Mouse (Mus musculus) spleen, adult 2 months (tissue): ENCODE results near the gene Ptgdr2. TPM values are rescaled to one million over a fixed set of nuclear protein-coding genes. Genes with fewer than 3 reads are reported as not detected.

Experiments used
- DNase-seq, 2 experiments: peaks; one replicate each; pipeline versions ENCODE4 v3.0.0 to v3.0.0-alpha.2; 2012 to 2021; ENCODE audit warnings: low spot score in 2 of 2, low read depth in 1 of 2
- H3K27ac ChIP-seq: fragments of 200-500 bp; 2 replicates; pipeline ENCODE4 v1.5.1; 2012; ENCODE audit warnings: low read length, inconsistent platforms; ENCODE audit not compliant: insufficient read depth
- H3K27me3 ChIP-seq: fragments of 200-500 bp; 2 replicates; pipeline ENCODE4 v1.6.1; 2012; ENCODE audit warnings: mild to moderate bottlenecking, moderate library complexity, low read length, inconsistent platforms; ENCODE audit not compliant: control insufficient read depth, insufficient read depth
- H3K36me3 ChIP-seq: fragments of 200-500 bp; 2 replicates; pipeline ENCODE4 v1.6.1; 2012; ENCODE audit warnings: mild to moderate bottlenecking, low read length, inconsistent platforms; ENCODE audit not compliant: control insufficient read depth, insufficient read depth
- H3K4me1 ChIP-seq: fragments of 200-500 bp; 2 replicates; pipeline ENCODE4 v1.6.1; 2011; ENCODE audit warnings: inconsistent platforms; ENCODE audit not compliant: control insufficient read depth, insufficient read depth, insufficient read length
- H3K4me3 ChIP-seq: fragments of 200-500 bp; 2 replicates; pipeline ENCODE4 v1.5.1; 2011; ENCODE audit warnings: mild to moderate bottlenecking, inconsistent platforms; ENCODE audit not compliant: insufficient read depth, insufficient read length; ENCODE audit errors: extremely low read depth
- CTCF ChIP-seq: fragments of 200-500 bp; IDR thresholded peaks from 2 replicates; pipeline ENCODE4 v1.5.1; 2011; ENCODE audit warnings: mild to moderate bottlenecking, inconsistent platforms; ENCODE audit not compliant: insufficient read depth, insufficient read length, insufficient replicate concordance; ENCODE audit errors: extremely low read depth
- POLR2A ChIP-seq: fragments of 200-500 bp; IDR thresholded peaks from 2 replicates; pipeline ENCODE4 v1.6.1; 2011; ENCODE audit warnings: low read depth, low read length, inconsistent platforms
- WGBS: fragments of 180-500 bp; shearing (Covaris S2); methylation state at CpG from one replicate; pipeline ENCODE4 v1.1.7; 2018; 5-methylcytosine and 5-hydroxymethylcytosine counted together
- polyA plus RNA-seq: library from polyadenylated mRNA; depleted of rRNA; stranded (reverse); fragments of >200 nt; gene quantifications from 2 replicates; pipeline ENCODE4 v1.2.3, GENCODE M21; 2012

Gene Ptgdr2
- polyA plus RNA-seq, 1 experiment: 0.54 TPM

- Histone ChIP-seq H3K27ac (no peak overlapping the region), H3K4me1 (no peaks in the 10 kb centered on the region), H3K4me3 (no peak overlapping the region), H3K36me3 (no peaks in the 10 kb centered on the region), H3K27me3 (no peaks in the 10 kb centered on the region)
- no peak for DNase-seq
- 83% methylated on average over 4 of the region's 4 CpGs for WGBS
- TF ChIP-seq CTCF: no peak
- no peak for TF ChIP-seq POLR2A
Measured at GRCm38 (mm10) chr19:10926666-10927065, 10.3 kb upstream of the Ptgdr2 start.

DNA sequence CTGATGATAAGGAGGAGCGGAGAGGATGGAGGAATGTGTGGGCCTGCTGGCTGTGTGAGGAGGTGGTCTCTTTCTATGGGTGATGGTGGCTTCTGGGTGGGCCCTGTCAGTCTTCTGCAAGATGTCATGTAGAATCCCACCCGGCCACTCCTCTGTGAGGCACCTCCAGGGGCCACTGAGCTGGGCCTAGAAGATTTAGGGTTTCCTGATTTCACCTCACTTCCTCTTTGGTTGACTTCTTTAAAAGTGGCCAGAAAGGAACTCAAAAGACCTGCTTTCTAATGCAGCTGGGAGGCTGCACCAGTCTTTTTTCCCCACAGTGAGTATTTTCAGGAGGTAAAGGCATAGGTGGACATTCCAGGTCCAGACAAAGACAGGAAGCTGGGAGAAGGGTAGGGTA lies 6.3 kb upstream of the Ptgdr2 start:
- TF ChIP-seq POLR2A (no peak), CTCF (no peak)
- WGBS: 51% methylated on average over 2 of the region's 2 CpGs
- H3K27me3 ChIP-seq: no peaks in the 10 kb centered on the region
- H3K27ac ChIP-seq: no peak overlapping the region
- H3K4me1 ChIP-seq: no peaks in the 10 kb centered on the region
- H3K36me3 ChIP-seq: no peaks in the 10 kb centered on the region
- DNase-seq: no peak
- H3K4me3 ChIP-seq: no peak overlapping the region

- no peak overlapping the region for H3K4me3 ChIP-seq
- TF ChIP-seq POLR2A (no peak), CTCF (no peak)
- 45% methylated on average over 5 of the region's 5 CpGs for WGBS
Measured at GRCm38 (mm10) chr19:10935029-10935428, 1.9 kb upstream of the Ptgdr2 start.

GRCm38 (mm10) chr19:10936077-10936476 lies 883 bp upstream of the Ptgdr2 start:
- TF ChIP-seq CTCF: no peak
- no peak for TF ChIP-seq POLR2A
- no peak for DNase-seq
- 92% methylated on average over 5 of the region's 5 CpGs for WGBS
- Histone ChIP-seq H3K27ac (no peak overlapping the region), H3K4me1 (peaks cover 4% of the 10 kb centered on the region), H3K36me3 (no peaks in the 10 kb centered on the region), H3K4me3 (no peak overlapping the region), H3K27me3 (no peaks in the 10 kb centered on the region)

More at GRCm38 (mm10) chr19:10935029-10935428, 1.9 kb upstream of the Ptgdr2 start:
- Histone ChIP-seq H3K27ac (no peak overlapping the region), H3K36me3 (no peaks in the 10 kb centered on the region), H3K4me1 (no peaks in the 10 kb centered on the region), H3K27me3 (no peaks in the 10 kb centered on the region)
- no peak for DNase-seq

GRCm38 (mm10) chr19:10938771-10939170 lies 1.8 kb downstream of the Ptgdr2 start:
- WGBS: 68% methylated on average over 3 of the region's 3 CpGs
- no peak overlapping the region for H3K27ac ChIP-seq
- DNase-seq: no peak
- TF ChIP-seq POLR2A: no peak
- no peak for TF ChIP-seq CTCF
- H3K36me3 ChIP-seq: peaks cover 15% of the 10 kb centered on the region
- H3K4me1 ChIP-seq: peaks cover 4% of the 10 kb centered on the region
- H3K4me3 ChIP-seq: no peak overlapping the region
- no peaks in the 10 kb centered on the region for H3K27me3 ChIP-seq

- peaks cover 4% of the 10 kb centered on the region for H3K4me1 ChIP-seq
- 37% methylated on average over 37 of the region's 37 CpGs for WGBS
- no peak overlapping the region for H3K27ac ChIP-seq
- peaks cover 20% of the 10 kb centered on the region for H3K36me3 ChIP-seq
- H3K27me3 ChIP-seq: no peaks in the 10 kb centered on the region
- peak; percentile 76 for TF ChIP-seq CTCF
- TF ChIP-seq POLR2A: no peak
- no peak overlapping the region for H3K4me3 ChIP-seq
- DNase-seq: peak; percentile 28 to 58
Measured at GRCm38 (mm10) chr19:10940097-10940800, 3.3 kb downstream of the Ptgdr2 start.

GRCm38 (mm10) chr19:10940801-10941457 lies 4.0 kb downstream of the Ptgdr2 start:
- H3K4me3 ChIP-seq: no peak overlapping the region
- peaks cover 20% of the 10 kb centered on the region for H3K36me3 ChIP-seq
- no peaks in the 10 kb centered on the region for H3K27me3 ChIP-seq
- 66% methylated on average over 40 of the region's 40 CpGs for whole genome bisulfite sequencing
- peaks cover 4% of the 10 kb centered on the region for H3K4me1 ChIP-seq
- H3K27ac ChIP-seq: no peak overlapping the region
- TF ChIP-seq CTCF (no peak), POLR2A (no peak)
- no peak for DNase-seq
